Mouse (Mus musculus) bone marrow, adult 2 months (tissue): Measurements from ENCODE around the gene Tfeb. TPM values are rescaled to one million over a fixed set of nuclear protein-coding genes. Genes with fewer than 3 reads are reported as not detected.

Experiments
- H3K27ac ChIP-seq: fragments of 200-500 bp; 2 replicates; pipeline ENCODE4 v1.5.1; 2012; ENCODE audit warnings: low read depth, mild to moderate bottlenecking, control low read depth, inconsistent platforms, low read length; ENCODE audit not compliant: control insufficient read depth, poor library complexity, insufficient read depth
- H3K4me1 ChIP-seq: fragments of 200-500 bp; 2 replicates; pipeline ENCODE4 v1.6.1; 2011; ENCODE audit warnings: low read length; ENCODE audit not compliant: control insufficient read depth, insufficient read depth
- H3K4me3 ChIP-seq: fragments of 200-500 bp; replicated peaks from 2 replicates; pipeline ENCODE3; 2011; ENCODE audit warnings: mild to moderate bottlenecking, low read depth, low read length, control low read depth; ENCODE audit not compliant: control insufficient read depth
- CTCF ChIP-seq: fragments of 200-500 bp; IDR thresholded peaks from 2 replicates; pipeline ENCODE4 v1.5.1; 2011; ENCODE audit warnings: low read length, control low read depth; ENCODE audit not compliant: control insufficient read depth, insufficient read depth
- POLR2A ChIP-seq: fragments of 200-500 bp; IDR thresholded peaks from 2 replicates; pipeline ENCODE4 v1.6.1; 2011; ENCODE audit warnings: low read depth, mild to moderate bottlenecking, control low read depth, low read length, borderline replicate concordance; ENCODE audit not compliant: control insufficient read depth
- WGBS: fragments of 180-500 bp; shearing (Covaris S2); methylation state at CpG from one replicate; pipeline ENCODE4 v1.1.7; 2018; 5-methylcytosine and 5-hydroxymethylcytosine counted together
- polyA plus RNA-seq: library from polyadenylated mRNA; stranded (reverse); fragments of >200 nt; gene quantifications from 2 replicates; pipeline ENCODE4 v1.2.4, GENCODE M21; 2011; ENCODE audit warnings: low replicate concordance; ENCODE audit not compliant: missing spikeins, insufficient read depth, insufficient read length

Gene Tfeb
- polyA plus RNA-seq, 1 experiment = 43.7 TPM

DNA sequence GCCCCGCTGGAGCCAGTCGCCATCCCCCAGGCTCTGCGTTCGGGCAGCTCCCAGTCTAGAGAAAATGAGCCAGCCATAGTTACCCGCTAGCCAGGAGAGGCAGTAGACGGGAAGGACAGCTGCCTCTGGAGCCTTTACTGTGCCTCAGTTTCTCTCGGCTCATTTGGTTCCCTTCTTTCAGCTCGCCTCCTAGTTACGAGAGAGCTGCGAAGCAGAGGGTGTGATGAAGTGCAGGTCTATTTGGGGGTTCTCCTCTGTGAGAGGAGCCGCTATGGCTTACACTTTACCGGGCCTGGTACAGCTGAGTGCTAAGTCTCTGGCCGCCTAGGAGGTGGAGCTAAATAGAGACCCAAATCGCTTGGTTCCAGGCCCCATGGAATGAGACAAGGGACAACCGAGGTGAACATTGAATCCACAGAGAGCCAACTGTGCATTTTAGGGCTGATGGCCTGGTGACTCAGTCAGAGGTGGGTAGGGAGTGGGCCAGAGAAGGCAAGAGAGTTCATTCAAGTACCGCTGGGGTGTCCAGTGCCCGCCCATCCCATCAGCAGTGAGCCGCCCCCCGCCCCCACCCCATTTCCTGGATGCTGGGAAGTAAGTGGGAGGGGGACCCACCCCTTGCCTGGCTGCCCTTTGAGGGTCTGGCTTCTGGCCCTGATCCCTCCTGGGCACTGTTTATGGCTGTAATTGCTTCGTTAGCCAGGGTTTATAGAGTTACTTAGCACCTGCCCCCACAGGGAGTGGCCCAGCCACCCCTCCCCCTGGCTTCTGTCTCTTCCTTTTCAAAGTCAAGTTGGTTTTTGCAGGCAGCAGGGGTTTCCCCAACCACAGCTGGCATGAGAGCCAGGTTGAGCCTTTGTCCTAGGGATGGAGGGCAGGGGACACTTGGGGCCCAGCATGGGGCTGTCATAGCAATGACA lies 2.3 kb downstream of the Tfeb start:
- 12% methylated on average over 20 of the region's 20 CpGs for WGBS
- Histone ChIP-seq H3K4me1 (peaks cover 6% of the 10 kb centered on the region), H3K27ac (peak overlapping the region; percentile 97), H3K4me3 (peak overlapping the region; percentile 80)
- TF ChIP-seq CTCF = no peak
- peak; percentile 75 for TF ChIP-seq POLR2A

DNA sequence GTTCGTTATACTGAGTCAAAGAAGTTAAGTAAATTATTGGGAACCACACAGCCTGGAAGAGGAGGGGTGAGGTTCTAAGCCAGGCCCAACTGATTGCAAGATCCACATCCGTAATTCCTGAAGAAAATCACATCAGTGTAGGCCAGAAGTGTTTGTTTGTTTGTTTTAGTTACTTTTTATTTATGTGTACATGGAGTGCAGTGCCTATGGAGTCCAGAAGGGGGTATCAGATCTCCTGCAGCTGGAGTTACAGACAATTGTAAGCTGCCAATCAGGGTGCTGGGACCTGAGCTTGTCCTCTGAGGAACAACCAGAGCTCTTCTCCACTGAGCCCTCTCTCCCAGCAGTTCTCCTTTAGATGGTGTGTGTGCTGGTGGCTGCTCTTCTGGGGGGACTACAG lies 3.4 kb downstream of the Tfeb start:
- Histone ChIP-seq H3K4me3 (no peak overlapping the region), H3K4me1 (peaks cover 6% of the 10 kb centered on the region), H3K27ac (no peak overlapping the region)
- WGBS = 82% methylated on average over 2 of the region's 2 CpGs
- TF ChIP-seq POLR2A (no peak), CTCF (no peak)

DNA sequence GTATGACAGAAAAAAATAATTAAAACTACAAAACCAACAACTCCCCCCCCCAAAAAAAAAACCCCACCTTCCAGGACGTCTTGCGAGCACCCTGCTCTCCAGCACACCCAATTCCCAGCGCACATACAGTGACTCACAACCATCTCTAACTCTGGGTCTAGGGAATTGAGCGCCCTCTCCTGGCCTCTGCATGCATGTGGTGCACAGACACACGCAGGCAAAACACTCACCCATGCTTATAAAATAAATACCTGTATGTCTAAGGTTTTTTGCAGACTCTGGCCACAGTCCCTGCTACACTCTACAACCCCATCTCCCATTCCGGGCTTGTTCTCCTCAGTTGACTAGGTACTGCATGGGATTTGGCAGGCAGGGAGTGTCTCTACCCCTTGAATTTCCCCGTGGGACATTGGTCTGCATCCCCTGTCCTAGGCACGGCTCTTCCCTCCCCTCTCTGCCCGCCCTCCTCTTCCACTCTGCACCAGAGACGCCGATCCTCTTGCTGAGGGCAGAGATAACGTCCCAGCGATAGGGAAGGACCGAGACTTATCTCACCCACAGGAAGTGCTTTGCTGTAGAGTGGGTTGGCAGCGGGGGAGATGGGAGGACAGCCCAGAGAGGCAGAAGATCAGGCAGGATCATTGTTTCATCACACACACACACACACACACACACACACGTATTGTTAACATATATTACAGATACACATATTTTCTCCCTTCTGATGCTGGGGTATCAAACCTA lies 6.3 kb downstream of the Tfeb start:
- TF ChIP-seq CTCF = peak; percentile 56; the same call in 1 of the 2 replicates
- TF ChIP-seq POLR2A = no peak
- 25% methylated on average over 16 of the region's 16 CpGs for WGBS
- H3K4me1 ChIP-seq = peaks cover 6% of the 10 kb centered on the region
- peak overlapping the region; percentile 14; the same call in 1 of the 2 replicates for H3K27ac ChIP-seq
- no peak overlapping the region for H3K4me3 ChIP-seq

DNA sequence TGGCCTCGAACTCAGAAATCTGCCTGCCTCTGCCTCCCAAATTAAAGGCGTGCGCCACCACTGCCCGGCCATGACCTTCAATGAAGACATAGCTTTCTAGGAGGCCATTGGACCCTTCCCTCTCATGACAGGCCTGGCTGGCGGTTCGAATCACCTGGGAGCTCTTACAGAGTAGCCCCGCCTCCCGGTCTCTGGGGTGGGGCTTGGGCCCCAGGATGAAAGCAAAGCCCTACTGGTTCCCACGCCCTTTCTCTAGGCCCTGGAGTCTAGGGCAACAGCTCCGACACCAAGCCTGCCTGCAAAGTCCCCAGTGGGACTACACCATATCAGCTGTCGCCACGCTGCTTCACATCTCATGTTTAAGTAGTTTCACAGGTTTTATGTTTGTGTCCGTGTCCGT lies 7.3 kb downstream of the Tfeb start:
- Histone ChIP-seq H3K4me3 (no peak overlapping the region), H3K4me1 (peaks cover 6% of the 10 kb centered on the region), H3K27ac (no peak overlapping the region)
- TF ChIP-seq CTCF (no peak), POLR2A (no peak)
- WGBS = 91% methylated on average over 14 of the region's 14 CpGs

DNA sequence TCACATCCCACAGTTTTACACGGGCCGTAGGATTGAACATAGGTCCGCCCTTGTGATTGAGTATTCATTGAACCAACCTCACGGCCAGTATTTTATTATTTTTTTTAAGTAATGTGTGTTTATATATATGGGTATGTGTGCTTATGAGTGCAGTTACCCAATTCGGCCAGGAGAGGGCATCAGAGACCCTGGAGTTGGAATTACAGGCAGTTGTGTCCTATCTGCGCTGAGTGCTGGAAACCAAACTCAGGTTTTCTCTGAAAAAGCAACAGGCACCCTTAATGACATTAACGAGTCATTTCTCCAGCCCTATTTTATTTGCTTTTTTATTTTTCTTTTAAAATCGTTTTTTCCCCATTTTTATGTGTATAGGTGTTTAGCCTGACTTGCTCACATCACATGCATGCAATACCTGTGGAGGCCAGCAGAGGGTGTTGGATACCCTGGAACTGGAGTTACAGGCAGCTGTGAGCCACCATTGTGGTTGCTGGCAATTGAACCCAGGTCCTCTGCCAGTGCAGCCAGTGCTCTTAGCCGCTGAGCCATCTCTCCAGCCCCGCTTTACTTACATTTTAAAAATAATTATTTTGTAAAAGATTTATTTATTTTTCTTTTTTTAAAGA lies 8.0 kb downstream of the Tfeb start:
- Histone ChIP-seq H3K4me3 (no peak overlapping the region), H3K4me1 (peaks cover 4% of the 10 kb centered on the region), H3K27ac (no peak overlapping the region)
- WGBS = 84% methylated on average over 10 of the region's 10 CpGs
- TF ChIP-seq POLR2A (no peak), CTCF (peak; percentile 52; the same call in 1 of the 2 replicates)

DNA sequence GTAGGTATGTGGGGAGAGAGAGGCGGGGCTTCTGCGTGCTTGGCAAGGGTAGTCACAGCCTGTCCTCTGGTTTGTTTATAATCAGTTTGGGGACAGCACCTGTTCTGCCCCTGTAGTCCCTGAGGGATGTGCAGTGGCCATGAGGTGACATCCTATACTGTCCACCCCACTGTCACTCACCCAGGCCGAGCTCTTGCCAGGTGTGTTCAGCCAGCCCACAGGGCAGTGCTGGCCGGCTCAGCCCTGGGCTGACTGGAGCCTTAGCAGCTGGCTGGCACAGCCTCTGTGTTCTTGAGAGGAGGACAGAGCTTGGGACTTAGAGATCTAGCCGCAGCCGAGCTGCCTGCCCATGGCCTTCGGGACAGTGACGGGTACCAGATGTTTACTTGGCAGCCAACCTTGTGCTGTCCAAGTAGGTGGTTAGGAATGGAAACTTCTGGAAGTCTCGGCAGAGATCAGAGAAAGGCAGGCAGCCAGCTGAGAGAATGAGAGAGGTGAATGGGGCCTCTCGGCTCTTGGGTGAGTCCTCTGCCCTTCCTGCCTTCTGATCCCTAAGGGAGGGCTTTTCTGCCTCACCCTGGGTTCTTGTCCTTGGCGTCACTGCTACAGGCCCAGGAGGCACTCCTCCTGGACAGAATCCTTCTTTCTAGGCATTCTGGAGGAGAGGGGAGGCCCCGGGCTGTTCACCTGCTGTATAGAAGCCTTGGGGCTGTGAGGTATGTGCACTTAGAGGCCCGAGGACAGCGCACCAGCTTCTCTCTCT lies 12.1 kb downstream of the Tfeb start:
- Histone ChIP-seq H3K27ac (no peak overlapping the region; the same call in 1 of the 2 replicates), H3K4me1 (peaks cover 2% of the 10 kb centered on the region; the same call in 1 of the 2 replicates), H3K4me3 (no peak overlapping the region)
- WGBS = 82% methylated on average over 14 of the region's 14 CpGs
- TF ChIP-seq POLR2A = no peak
- no peak for TF ChIP-seq CTCF

DNA sequence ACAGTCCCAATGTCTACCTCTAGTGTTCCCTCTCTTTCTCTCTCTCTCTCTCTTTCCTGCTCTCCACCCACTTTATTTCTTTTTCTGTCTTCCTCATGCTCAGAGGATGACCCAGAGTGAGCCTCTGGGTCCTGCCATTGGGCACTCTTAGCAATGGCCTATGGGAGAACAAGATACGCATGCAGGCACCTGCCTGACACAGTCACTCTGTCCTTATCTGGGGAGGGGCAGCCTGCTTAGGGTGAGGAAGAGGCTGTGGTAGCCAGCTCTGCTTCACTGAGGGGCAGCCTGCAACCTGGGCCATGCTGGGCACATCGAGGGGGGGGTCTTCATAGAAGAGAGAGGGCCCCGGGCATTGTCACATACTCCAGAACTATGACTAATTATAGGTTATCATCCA lies 12.8 kb downstream of the Tfeb start:
- TF ChIP-seq CTCF (no peak), POLR2A (no peak)
- Histone ChIP-seq H3K4me1 (peaks cover 2% of the 10 kb centered on the region; the same call in 1 of the 2 replicates), H3K4me3 (no peak overlapping the region), H3K27ac (no peak overlapping the region)
- 70% methylated on average over 3 of the region's 3 CpGs for WGBS
